ENCODE assay signal across 23 mouse cellular contexts in the genomic region with DNA sequence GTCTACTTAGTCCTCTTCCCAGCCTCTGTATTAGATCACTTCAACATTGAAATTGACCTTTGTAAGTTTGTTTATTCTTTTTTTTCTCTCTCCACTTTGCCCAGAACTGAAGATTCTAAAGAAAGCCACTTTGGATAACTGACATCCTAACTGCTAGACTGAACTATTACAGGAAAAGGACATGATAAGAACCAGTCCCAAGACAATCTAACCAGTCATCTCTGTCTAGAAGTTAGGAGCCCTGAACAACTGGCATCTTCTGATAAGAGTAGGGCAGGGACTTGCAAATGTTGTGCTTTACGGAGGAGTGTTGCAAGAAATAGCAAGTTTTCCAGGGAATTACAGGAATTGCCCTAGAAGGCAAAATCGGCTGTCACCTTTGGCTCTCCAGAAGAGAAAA. TPM values are rescaled to one million over a fixed set of nuclear protein-coding genes. Genes with fewer than 3 reads are reported as not detected.
"Had no signal": no experiment of that assay in that cellular context is flagged by ENCODE, and none has a peak within 500 bp of the region (broad histone marks: within the 10 kb centered on the region; RNA-seq: fewer than 3 reads in every experiment).

No protein-coding gene starts in this region.

- H3K9me3 ChIP-seq: liver, embryonic 15.5 days; stomach, embryonic 15.5 days had no signal

- H3K36me3 ChIP-seq: liver, embryonic 15.5 days; midbrain, embryonic 10.5 days; midbrain, embryonic 13.5 days; neural tube, embryonic 13.5 days; stomach, embryonic 15.5 days had no signal

- H3K4me3 ChIP-seq: liver, embryonic 15.5 days; midbrain, embryonic 10.5 days; midbrain, embryonic 13.5 days; myocyte; neural tube, embryonic 13.5 days; stomach, embryonic 15.5 days had no signal

- H3K9ac ChIP-seq: liver, embryonic 15.5 days; midbrain, embryonic 13.5 days; neural tube, embryonic 13.5 days; stomach, embryonic 15.5 days had no signal

- ATAC-seq: intestine, embryonic 16.5 days; midbrain, embryonic 13.5 days; midbrain, embryonic 16.5 days had no signal

- H3K27me3 ChIP-seq: liver, embryonic 15.5 days; midbrain, embryonic 13.5 days; neural tube, embryonic 13.5 days; stomach, embryonic 15.5 days had no signal

- H3K4me2 ChIP-seq: liver, embryonic 15.5 days; midbrain, embryonic 13.5 days; neural tube, embryonic 13.5 days; stomach, embryonic 15.5 days had no signal

- H3K4me1 ChIP-seq: liver, embryonic 15.5 days; midbrain, embryonic 10.5 days; midbrain, embryonic 13.5 days; neural tube, embryonic 13.5 days; stomach, embryonic 15.5 days had no signal

- H3K27ac ChIP-seq: liver, embryonic 15.5 days; midbrain, embryonic 10.5 days; midbrain, embryonic 13.5 days; neural tube, embryonic 13.5 days; stomach, embryonic 15.5 days had no signal

- DNase-seq: kidney, adult 18-20 months; kidney, adult 9 months; kidney, postnatal 14 days; kidney, postnatal 4 days; lung, adult 2 months; lung, postnatal 14 days; lung, postnatal 4 days; thymus, postnatal 36 days had no signal

RNA-seq across cellular contexts. Expression of gene Cd209f, which starts 53.5 kb away (rescaled TPM):
- total RNA-seq: left cerebral cortex, postnatal 36 days; megakaryocyte, adult 5-6 weeks; monocyte, adult 5-6 weeks; neutrophil, adult 5-6 weeks had no signal
- polyA plus RNA-seq: intestine, embryonic 16.5 days; limb, embryonic 11.5 days; limb, embryonic 14.5 days; lung, embryonic 16.5 days; midbrain, embryonic 10.5 days; myocyte; neural tube, embryonic 13.5 days had no signal
